Mouse (Mus musculus): ENCODE measurements around the gene Tceal3. TPM values are rescaled to one million over a fixed set of nuclear protein-coding genes. Genes with fewer than 3 reads are reported as not detected.
"Not testable (repeated sequence)": the region's sequence is repeated elsewhere in the genome, so short reads cannot be mapped to it uniquely, and the experiment has no call there.

Tceal3 gene
- 75.6 and 89.4 TPM in 2 replicates for polyA plus RNA-seq (2015; fragmentation: Nextera tagmentation; extraction: Ambion mirVana)

DNA sequence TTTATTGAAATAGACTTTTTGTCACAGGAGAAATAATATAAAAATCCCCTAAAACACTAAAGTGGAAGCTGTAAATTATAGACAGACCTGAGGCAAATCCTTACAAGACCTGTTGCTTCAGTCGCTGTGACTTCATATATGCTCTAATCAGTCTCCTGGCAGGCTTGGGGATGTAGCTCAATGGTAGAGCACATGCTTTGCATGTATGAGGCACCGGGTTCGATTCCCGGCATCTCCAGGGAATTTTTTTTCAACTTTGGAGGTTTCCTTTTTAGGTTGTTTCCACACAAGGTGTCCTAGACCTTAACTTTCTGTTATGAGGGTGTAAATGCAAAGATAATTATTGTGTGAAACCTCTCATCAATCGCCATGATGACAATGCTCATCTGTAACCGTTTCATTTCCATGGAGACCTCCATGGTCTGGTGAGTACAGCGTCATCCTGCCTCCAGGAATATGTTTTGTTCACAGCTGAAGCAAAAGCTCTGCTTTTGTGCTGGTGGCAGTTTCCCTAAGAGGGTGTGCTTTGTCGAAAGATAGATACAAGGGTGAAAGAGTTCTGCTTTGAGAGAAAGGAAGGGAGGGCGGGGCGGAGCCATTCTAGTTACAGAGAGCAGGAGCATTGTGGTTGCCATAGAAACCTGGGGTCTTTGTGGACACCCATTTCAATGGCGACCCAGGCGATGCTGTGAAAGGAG is at the start of gene Tceal3:
Tceal3 (plus strand) TSS at position 644 of the 698 bp plus-strand sequence.
- 32% methylated on average over 12 of the region's 12 CpGs for WGBS
- peak within 1 kb of the TSS; percentile 43 for H3K4me3 ChIP-seq (replicated peaks)
- no peaks in the 10 kb centered on the region for H3K4me1 ChIP-seq
- no peaks in the 10 kb centered on the region for H3K9me3 ChIP-seq (replicated peaks)
- H3K36me3 ChIP-seq: no peaks in the 10 kb centered on the region
- H3K4me2 ChIP-seq: peak within 1 kb of the TSS; percentile 49
- peak within 1 kb of the TSS; percentile 38 for H3K9ac ChIP-seq (replicated peaks)
- H3K27ac ChIP-seq (replicated peaks): peak within 1 kb of the TSS; percentile 84
- ATAC-seq (ENCODE audit: low FRiP score): peak; percentile 96
- H3K27me3 ChIP-seq (replicated peaks): no peaks in the 10 kb centered on the region

DNA sequence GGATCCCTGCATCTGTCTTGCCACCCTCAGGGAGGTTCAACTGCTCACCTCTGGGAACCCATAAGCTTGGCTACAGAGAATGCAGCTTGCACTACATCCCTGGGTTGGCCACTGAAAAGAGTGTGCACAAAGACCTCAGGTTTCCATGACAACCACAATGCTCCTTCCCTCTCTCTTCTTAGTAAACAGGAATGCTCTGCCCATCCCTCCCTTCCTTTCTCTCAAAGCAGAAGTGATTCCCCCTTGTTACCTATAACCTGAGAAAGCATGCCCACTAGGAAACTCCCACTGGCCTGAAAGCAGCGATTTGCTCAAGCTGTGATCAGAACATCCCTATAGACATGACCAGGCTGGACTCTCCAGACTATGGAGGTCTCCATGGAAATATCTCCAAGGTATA is 46.7 kb upstream of the Tceal3 start, which contains the start of gene Kir3dl2:
Kir3dl2 (minus strand) TSS at position 101 of the 400 bp plus-strand sequence.
- not testable (repeated sequence) for H3K36me3 ChIP-seq; H3K4me1 ChIP-seq; H3K4me3 ChIP-seq (replicated peaks); H3K27ac ChIP-seq (replicated peaks); H3K9me3 ChIP-seq (replicated peaks); H3K27me3 ChIP-seq (replicated peaks); H3K4me2 ChIP-seq; ATAC-seq (ENCODE audit: low FRiP score); H3K9ac ChIP-seq (replicated peaks)
- 72% methylated on average over 1 of the region's 1 CpGs for WGBS

DNA sequence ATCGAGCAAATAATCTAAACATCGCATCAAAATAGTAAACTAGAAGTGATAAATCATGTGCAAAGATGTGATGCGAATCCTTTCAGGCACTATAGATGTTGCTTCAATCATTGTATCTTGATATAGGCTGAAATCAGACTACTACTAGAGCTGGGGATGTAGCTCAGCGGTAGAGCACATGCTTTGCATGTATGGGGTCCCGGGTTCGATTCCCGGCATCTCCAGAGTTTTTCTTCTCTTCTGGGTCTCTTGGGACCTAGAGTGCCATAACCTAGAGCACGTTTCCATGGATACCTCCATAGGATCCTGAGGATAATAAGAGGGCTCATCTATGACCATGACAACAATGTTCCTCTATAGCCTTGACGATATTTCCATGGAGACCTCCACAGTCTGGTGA is 21.5 kb upstream of the Tceal3 start:
- not testable (repeated sequence) for H3K4me1 ChIP-seq; ATAC-seq (ENCODE audit: low FRiP score); H3K4me2 ChIP-seq; H3K4me3 ChIP-seq (replicated peaks); H3K36me3 ChIP-seq; H3K9me3 ChIP-seq (replicated peaks); H3K9ac ChIP-seq (replicated peaks); H3K27me3 ChIP-seq (replicated peaks); H3K27ac ChIP-seq (replicated peaks)
- WGBS: 90% methylated on average over 9 of the region's 9 CpGs

DNA sequence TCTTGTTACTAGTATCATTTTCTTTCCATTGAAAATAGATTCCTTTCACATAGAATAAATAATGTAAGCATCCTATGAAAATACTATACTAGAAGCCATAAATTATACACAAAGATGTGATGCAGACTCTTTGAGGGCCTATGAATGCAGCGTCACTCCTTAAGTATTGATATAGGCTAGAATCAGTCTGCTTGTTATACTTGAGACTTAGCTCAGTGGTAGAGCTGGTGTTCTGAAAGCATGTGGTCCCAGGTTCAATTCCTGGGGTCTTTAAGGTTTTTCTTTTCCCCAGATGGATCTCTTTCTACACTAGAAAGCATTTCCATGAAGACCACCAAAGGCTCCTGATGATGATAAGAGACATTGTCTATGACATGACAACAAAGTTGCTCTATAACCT is 6.0 kb upstream of the Tceal3 start:
- Histone ChIP-seq H3K4me2 (no peak overlapping the region), H3K27me3 (replicated peaks) (no peaks in the 10 kb centered on the region), H3K9ac (replicated peaks) (no peak overlapping the region), H3K36me3 (no peaks in the 10 kb centered on the region), H3K4me3 (replicated peaks) (no peak overlapping the region), H3K4me1 (no peaks in the 10 kb centered on the region), H3K9me3 (replicated peaks) (no peaks in the 10 kb centered on the region), H3K27ac (replicated peaks) (no peak overlapping the region)
- ATAC-seq (ENCODE audit: low FRiP score): no peak
- WGBS: 91% methylated on average over 1 of the region's 1 CpGs

DNA sequence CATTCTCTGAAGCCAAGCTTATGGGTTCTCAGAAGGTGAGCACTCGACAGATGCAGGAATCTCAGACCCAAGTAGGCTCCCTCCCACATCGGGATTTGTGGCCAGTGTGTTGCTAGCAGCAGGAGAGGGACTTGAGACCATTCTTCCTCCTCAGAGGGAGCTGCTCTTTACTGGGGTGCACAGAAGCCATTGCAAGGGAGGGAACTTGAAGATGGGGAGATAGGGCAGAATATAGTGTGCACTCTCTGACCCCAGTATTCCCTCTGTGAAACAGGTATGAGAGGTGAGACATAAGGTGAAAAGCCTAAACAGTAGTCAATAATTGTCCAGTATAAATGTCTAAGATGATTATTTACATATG is 235 bp downstream of the Tceal3 start:
- Histone ChIP-seq H3K36me3 (no peaks in the 10 kb centered on the region), H3K9me3 (replicated peaks) (no peaks in the 10 kb centered on the region), H3K9ac (replicated peaks) (peak overlapping the region; percentile 38), H3K27me3 (replicated peaks) (no peaks in the 10 kb centered on the region), H3K4me1 (no peaks in the 10 kb centered on the region), H3K4me3 (replicated peaks) (peak overlapping the region; percentile 43), H3K4me2 (peak overlapping the region; percentile 49), H3K27ac (replicated peaks) (peak overlapping the region; percentile 84)
- peak; percentile 82 for ATAC-seq (ENCODE audit: low FRiP score)
- WGBS: 36% methylated on average over 2 of the region's 2 CpGs

DNA sequence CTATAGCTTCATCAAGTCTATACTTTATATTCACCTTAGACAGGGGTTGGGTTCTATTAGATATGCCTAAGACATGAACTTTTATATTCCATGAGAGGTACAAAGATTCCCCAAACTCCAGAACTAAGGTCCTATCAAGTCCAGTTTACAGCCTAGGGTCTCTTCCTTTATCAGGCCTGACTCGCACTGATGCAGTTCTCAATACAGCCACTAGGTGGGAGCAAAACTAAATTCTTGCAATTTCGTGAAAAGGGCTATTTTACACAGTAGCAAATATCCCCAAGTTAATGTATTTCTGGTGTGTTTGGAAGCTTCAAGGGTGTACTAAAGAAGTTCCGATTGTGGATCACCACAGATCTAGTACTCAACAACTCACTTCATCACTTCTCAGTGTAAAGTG is 8.8 kb downstream of the Tceal3 start:
- Histone ChIP-seq H3K4me1 (no peaks in the 10 kb centered on the region), H3K36me3 (no peaks in the 10 kb centered on the region), H3K4me3 (replicated peaks) (no peak overlapping the region), H3K9me3 (replicated peaks) (no peaks in the 10 kb centered on the region), H3K4me2 (no peak overlapping the region), H3K27ac (replicated peaks) (no peak overlapping the region), H3K27me3 (replicated peaks) (no peaks in the 10 kb centered on the region), H3K9ac (replicated peaks) (no peak overlapping the region)
- ATAC-seq (ENCODE audit: low FRiP score): no peak; the same call in 1 of the 2 replicates
- 22% methylated on average over 3 of the region's 3 CpGs for WGBS

DNA sequence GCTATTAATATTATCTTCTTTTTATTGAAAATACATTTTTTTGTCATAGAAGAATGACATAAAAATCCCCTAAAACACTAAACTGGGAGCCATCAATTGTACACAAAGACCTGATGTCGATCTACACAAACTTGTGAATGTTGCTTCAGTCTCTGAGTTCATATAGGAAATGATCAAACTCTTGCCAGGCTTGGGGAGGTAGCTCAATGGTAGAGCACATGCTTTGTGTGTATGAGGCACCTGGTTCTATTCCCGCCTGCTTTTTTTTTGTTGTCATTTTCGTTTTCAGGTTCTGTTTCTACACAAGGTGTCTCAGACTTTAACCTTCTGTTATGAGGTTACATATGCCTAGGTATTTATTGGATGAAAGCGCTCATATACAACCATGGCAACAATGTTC is 16.3 kb downstream of the Tceal3 start:
- ATAC-seq (ENCODE audit: low FRiP score): no peak
- Histone ChIP-seq H3K4me3 (replicated peaks) (no peak overlapping the region), H3K4me1 (no peaks in the 10 kb centered on the region), H3K9ac (replicated peaks) (no peak overlapping the region), H3K4me2 (no peak overlapping the region), H3K27ac (replicated peaks) (no peak overlapping the region), H3K27me3 (replicated peaks) (no peaks in the 10 kb centered on the region), H3K36me3 (no peaks in the 10 kb centered on the region), H3K9me3 (replicated peaks) (no peaks in the 10 kb centered on the region)
- 77% methylated on average over 4 of the region's 4 CpGs for whole genome bisulfite sequencing

DNA sequence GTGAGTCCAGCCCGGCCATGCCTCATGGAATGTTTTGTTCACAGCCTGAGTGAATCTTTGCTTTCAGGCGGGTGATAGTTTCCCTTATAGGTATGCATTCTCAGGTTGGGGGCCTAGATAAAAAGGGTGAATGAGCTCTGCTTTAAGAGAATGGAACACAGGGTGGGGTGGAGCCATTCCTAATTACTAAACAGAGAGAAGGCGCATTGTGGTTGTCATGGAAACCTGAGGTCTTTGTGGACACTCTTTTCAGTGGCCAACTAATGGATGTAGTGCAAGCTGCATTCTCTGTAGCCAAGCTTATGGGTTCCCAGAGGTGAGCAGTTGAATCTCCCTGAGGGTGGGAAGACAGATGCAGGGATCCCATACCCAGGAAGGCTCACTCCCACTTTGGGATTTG is 16.8 kb downstream of the Tceal3 start:
- H3K9ac ChIP-seq (replicated peaks): no peak overlapping the region

DNA sequence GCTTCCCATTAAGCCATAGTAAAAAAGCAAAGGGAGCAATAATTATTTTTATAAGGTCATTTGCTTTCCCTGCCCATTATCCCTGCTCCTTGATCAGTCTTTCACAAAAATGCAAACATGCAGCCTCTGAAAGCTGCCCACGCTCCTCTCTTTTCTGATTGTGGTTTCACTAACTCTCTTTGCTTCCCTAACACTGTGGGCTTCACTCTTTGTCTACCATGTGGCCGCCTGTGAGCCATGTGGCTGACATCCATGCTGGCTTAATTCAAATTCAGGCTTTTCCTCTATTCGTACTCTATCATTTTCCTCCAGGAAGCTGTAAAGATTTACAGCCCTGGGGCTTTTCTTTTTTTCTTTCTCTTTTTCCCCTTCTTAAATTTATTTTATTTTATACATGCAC is 20.7 kb downstream of the Tceal3 start:
- H3K4me2 ChIP-seq: no peak overlapping the region
- H3K4me3 ChIP-seq (replicated peaks): no peak overlapping the region
- 0 out of 2 replicates have a peak, but pooled peaks cover 2% of the 10 kb centered on the region for H3K27me3 ChIP-seq (replicated peaks)
- H3K4me1 ChIP-seq: no peaks in the 10 kb centered on the region
- H3K9me3 ChIP-seq (replicated peaks): no peaks in the 10 kb centered on the region
- no peak overlapping the region for H3K27ac ChIP-seq (replicated peaks)
- no peak overlapping the region for H3K9ac ChIP-seq (replicated peaks)
- H3K36me3 ChIP-seq: no peaks in the 10 kb centered on the region
- ATAC-seq (ENCODE audit: low FRiP score): no peak
- WGBS: 35% methylated on average over 3 of the region's 3 CpGs

More for the DNA sequence above, 16.8 kb downstream of the Tceal3 start:
- Histone ChIP-seq H3K4me3 (replicated peaks) (no peak overlapping the region), H3K36me3 (no peaks in the 10 kb centered on the region), H3K27ac (replicated peaks) (no peak overlapping the region), H3K4me1 (no peaks in the 10 kb centered on the region), H3K4me2 (no peak overlapping the region), H3K27me3 (replicated peaks) (no peaks in the 10 kb centered on the region), H3K9me3 (replicated peaks) (no peaks in the 10 kb centered on the region)
- no peak for ATAC-seq (ENCODE audit: low FRiP score)
- WGBS: 29% methylated on average over 3 of the region's 3 CpGs

DNA sequence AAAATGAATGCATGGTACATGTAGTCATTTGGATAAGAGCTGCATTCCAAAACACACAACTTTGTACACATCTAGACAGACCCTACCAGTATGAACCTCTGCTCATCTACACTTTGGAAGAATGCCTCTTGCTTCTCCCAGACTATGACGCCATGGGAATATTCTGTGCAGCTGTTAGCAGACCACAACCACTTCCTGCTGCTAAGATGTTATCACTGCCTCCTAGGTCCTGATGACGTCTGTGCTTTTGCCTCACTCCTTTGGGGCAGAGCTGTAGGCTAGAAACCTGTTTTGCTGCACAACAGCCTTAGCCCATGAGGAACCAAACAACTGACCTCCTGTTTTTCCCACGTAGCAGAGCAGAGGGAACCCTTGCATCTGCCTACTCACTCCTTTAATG is 25.2 kb downstream of the Tceal3 start:
- not testable (repeated sequence) for H3K4me2 ChIP-seq; H3K4me1 ChIP-seq; H3K27me3 ChIP-seq (replicated peaks); H3K36me3 ChIP-seq; H3K27ac ChIP-seq (replicated peaks); ATAC-seq (ENCODE audit: low FRiP score); H3K9ac ChIP-seq (replicated peaks); H3K4me3 ChIP-seq (replicated peaks); H3K9me3 ChIP-seq (replicated peaks)
- WGBS: 56% methylated on average over 3 of the region's 3 CpGs

DNA sequence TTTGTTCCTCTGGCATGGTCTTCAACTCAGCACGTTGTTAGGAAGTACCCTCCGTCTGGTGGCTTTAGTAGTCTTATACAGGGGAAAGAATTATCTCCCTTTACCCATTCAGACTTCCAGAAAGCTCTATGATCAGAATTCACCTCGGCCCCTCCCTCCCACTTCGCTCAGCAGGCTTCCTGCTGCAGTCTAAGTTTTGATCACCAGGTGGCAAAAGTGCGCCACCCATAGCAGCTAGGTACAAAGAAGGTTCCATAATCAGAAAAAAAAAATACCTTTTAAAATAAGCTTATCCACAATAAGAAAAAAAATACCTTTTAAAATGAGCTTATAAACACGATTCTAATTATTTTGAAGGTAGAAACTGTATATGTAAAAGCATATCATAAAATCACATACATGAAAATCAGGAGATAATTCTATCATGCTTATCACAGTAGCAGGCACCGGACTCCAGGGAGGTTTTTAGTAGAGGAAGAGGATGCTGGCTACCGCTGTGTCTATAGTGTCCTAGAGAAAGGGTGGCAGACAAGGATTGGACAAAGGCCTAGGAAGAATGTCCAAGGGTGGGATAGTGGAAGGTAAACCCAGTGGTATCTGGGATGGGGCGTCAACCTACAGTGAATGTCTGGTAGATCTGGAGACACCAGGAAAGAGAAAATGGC is 34.4 kb downstream of the Tceal3 start:
- ATAC-seq (ENCODE audit: low FRiP score): no peak; the same call in 1 of the 2 replicates
- H3K4me1 ChIP-seq: no peaks in the 10 kb centered on the region
- no peak overlapping the region for H3K9ac ChIP-seq (replicated peaks)
- H3K27ac ChIP-seq (replicated peaks): no peak overlapping the region
- H3K4me3 ChIP-seq (replicated peaks): no peak overlapping the region
- no peaks in the 10 kb centered on the region for H3K9me3 ChIP-seq (replicated peaks)
- H3K36me3 ChIP-seq: no peaks in the 10 kb centered on the region
- 55% methylated on average over 9 of the region's 9 CpGs for WGBS
- H3K4me2 ChIP-seq: no peak overlapping the region
- H3K27me3 ChIP-seq (replicated peaks): no peaks in the 10 kb centered on the region

DNA sequence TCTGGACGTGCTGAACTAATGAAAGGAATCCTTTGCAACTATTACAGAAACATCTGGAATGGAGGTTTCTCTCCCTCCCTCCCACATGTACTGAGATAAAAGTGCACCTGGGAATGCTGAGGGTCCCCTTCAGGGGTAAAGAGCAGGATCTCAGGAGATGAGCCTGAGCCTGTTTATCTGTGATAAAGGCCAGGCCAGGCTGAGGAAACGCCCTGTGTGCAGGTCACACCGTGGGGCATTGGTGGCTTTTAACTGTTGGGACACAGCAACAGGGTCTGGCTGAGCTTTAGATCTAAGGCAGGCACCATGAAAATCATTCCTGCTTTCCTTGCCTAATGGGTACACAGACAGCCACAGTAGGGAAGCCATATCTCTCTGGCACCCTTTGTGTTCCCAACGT is 35.3 kb downstream of the Tceal3 start:
- ATAC-seq (ENCODE audit: low FRiP score): no peak
- no peak overlapping the region for H3K4me3 ChIP-seq (replicated peaks)
- WGBS: 80% methylated on average over 4 of the region's 4 CpGs
- no peaks in the 10 kb centered on the region for H3K36me3 ChIP-seq
- H3K9me3 ChIP-seq (replicated peaks): no peaks in the 10 kb centered on the region
- no peaks in the 10 kb centered on the region for H3K27me3 ChIP-seq (replicated peaks)
- no peak overlapping the region for H3K4me2 ChIP-seq
- no peak overlapping the region for H3K9ac ChIP-seq (replicated peaks)
- H3K4me1 ChIP-seq: no peaks in the 10 kb centered on the region
- no peak overlapping the region for H3K27ac ChIP-seq (replicated peaks)
